Mouse (Mus musculus) ES-Bruce4 (cell line): ENCODE data around the gene Galm. TPM values are rescaled to one million over a fixed set of nuclear protein-coding genes. Genes with fewer than 3 reads are reported as not detected.
A peak's percentile ranks its signal among the peaks of the same experiment; 100 is the strongest.
"Not testable (repeated sequence)": the region's sequence is repeated elsewhere in the genome, so short reads cannot be mapped to it uniquely, and the experiment has no call there.

Experiments
- H3K27ac ChIP-seq: 2 replicates; pipeline ENCODE4 v1.5.1; 2012; ENCODE audit warnings: low read length, inconsistent platforms; ENCODE audit not compliant: insufficient read depth
- H3K27me3 ChIP-seq: 2 replicates; pipeline ENCODE4 v1.6.1; 2012; ENCODE audit warnings: mild to moderate bottlenecking, low read length, inconsistent platforms; ENCODE audit not compliant: control insufficient read depth, poor library complexity, insufficient read depth, severe bottlenecking
- H3K36me3 ChIP-seq: 2 replicates; pipeline ENCODE4 v1.6.1; 2012; ENCODE audit warnings: inconsistent platforms, mild to moderate bottlenecking, low read length, moderate library complexity; ENCODE audit not compliant: control insufficient read depth, poor library complexity, insufficient read depth, severe bottlenecking
- H3K4me1 ChIP-seq: one replicate; pipeline ENCODE4 v1.8.1; 2011; ENCODE audit warnings: low read length; ENCODE audit not compliant: control insufficient read depth, insufficient read depth
- H3K4me3 ChIP-seq: 2 replicates; pipeline ENCODE4 v1.5.1; 2011; ENCODE audit warnings: low read depth, mild to moderate bottlenecking, low read length
- H3K9ac ChIP-seq: 2 replicates; pipeline ENCODE4 v1.6.1; 2012; ENCODE audit warnings: low read depth, mild to moderate bottlenecking, inconsistent platforms; ENCODE audit not compliant: poor library complexity, severe bottlenecking
- H3K9me3 ChIP-seq: replicated peaks from 2 replicates; pipeline ENCODE4 v1.6.1; 2012; ENCODE audit warnings: mild to moderate bottlenecking, low read length, inconsistent platforms; ENCODE audit not compliant: control insufficient read depth, poor library complexity, insufficient read depth, severe bottlenecking
- CTCF ChIP-seq: IDR thresholded peaks from one replicate; pipeline ENCODE4 v1.8.1; 2011; ENCODE audit warnings: low read depth, low read length
- EP300 ChIP-seq: IDR thresholded peaks from 2 replicates; pipeline ENCODE4 v1.6.1; 2011; ENCODE audit warnings: low read depth, low read length; ENCODE audit not compliant: insufficient read depth
- POLR2A ChIP-seq: IDR thresholded peaks from one replicate; pipeline ENCODE4 v1.8.1; 2011; ENCODE audit warnings: low read length; ENCODE audit not compliant: insufficient read depth
- polyA plus RNA-seq: library from polyadenylated mRNA; stranded (reverse); fragments of >200 nt; gene quantifications from 2 replicates; pipeline ENCODE4 v1.2.4, GENCODE M21; 2011; ENCODE audit warnings: low read depth; ENCODE audit not compliant: missing spikeins, insufficient read depth, insufficient read length

The Galm gene
- polyA plus RNA-seq, 1 experiment, result 15.1 TPM

GRCm38 (mm10) chr17:80221890-80222628, 94.8 kb downstream of the Galm start:
- H3K9me3 ChIP-seq, result no peaks in the 10 kb centered on the region
- no peaks in the 10 kb centered on the region for H3K4me1 ChIP-seq
- H3K27ac ChIP-seq, result no peak overlapping the region
- no peak for TF ChIP-seq POLR2A
- no peak for TF ChIP-seq CTCF
- no peak for TF ChIP-seq EP300
- no peaks in the 10 kb centered on the region; the same call in 1 of the 2 replicates for H3K27me3 ChIP-seq
- H3K9ac ChIP-seq, result no peak overlapping the region
- peaks cover 7% of the 10 kb centered on the region for H3K36me3 ChIP-seq
- no peak overlapping the region for H3K4me3 ChIP-seq

- peak overlapping the region; percentile 84 for H3K27ac ChIP-seq
These were observed 96.6 kb downstream of the Galm start for GRCm38 (mm10) chr17:80223829-80224228.

GRCm38 (mm10) chr17:80224326-80225116, 97.2 kb downstream of the Galm start, which contains the start of gene Gemin6:
Gemin6 (plus strand) TSS chr17:80224441.
- H3K27ac ChIP-seq, result peak within 1 kb of the TSS; percentile 85
- peak; percentile 84 for TF ChIP-seq POLR2A
- 0 out of 2 replicates have a peak, but pooled peaks have one; percentile 6 for TF ChIP-seq EP300
- TF ChIP-seq CTCF, result no peak
- peak within 1 kb of the TSS; percentile 94 for H3K9ac ChIP-seq
- peaks cover 27% of the 10 kb centered on the region for H3K36me3 ChIP-seq
- H3K9me3 ChIP-seq, result no peaks in the 10 kb centered on the region
- no peaks in the 10 kb centered on the region for H3K4me1 ChIP-seq
- peak within 1 kb of the TSS; percentile 95 for H3K4me3 ChIP-seq
- H3K27me3 ChIP-seq, result no peaks in the 10 kb centered on the region

More at GRCm38 (mm10) chr17:80223829-80224228, 96.6 kb downstream of the Galm start:
- Histone ChIP-seq H3K4me3 (peak overlapping the region; percentile 95), H3K9ac (peak overlapping the region; percentile 94), H3K4me1 (no peaks in the 10 kb centered on the region), H3K27me3 (no peaks in the 10 kb centered on the region; the same call in 1 of the 2 replicates), H3K9me3 (no peaks in the 10 kb centered on the region), H3K36me3 (peaks cover 21% of the 10 kb centered on the region)
- TF ChIP-seq POLR2A (no peak), CTCF (no peak), EP300 (no peak)

- H3K27ac ChIP-seq, result peak overlapping the region; percentile 85
- H3K27me3 ChIP-seq, H3K9me3 ChIP-seq, H3K4me1 ChIP-seq: not testable (repeated sequence)
- peak overlapping the region; percentile 94 for H3K9ac ChIP-seq
- H3K36me3 ChIP-seq, result peaks cover 27% of the 10 kb centered on the region
- peak overlapping the region; percentile 95 for H3K4me3 ChIP-seq
These were observed 97.9 kb downstream of the Galm start for GRCm38 (mm10) chr17:80225142-80225541.

GRCm38 (mm10) chr17:80229396-80229795, 102.1 kb downstream of the Galm start:
- TF ChIP-seq EP300 (no peak), POLR2A (no peak), CTCF (no peak)
- Histone ChIP-seq H3K27me3 (no peaks in the 10 kb centered on the region), H3K27ac (no peak overlapping the region), H3K4me3 (no peak overlapping the region), H3K36me3 (peaks cover 27% of the 10 kb centered on the region), H3K9me3 (no peaks in the 10 kb centered on the region), H3K9ac (no peak overlapping the region), H3K4me1 (peaks cover 4% of the 10 kb centered on the region)

- H3K27ac ChIP-seq, result no peak overlapping the region
- peaks cover 6% of the 10 kb centered on the region for H3K36me3 ChIP-seq
- no peaks in the 10 kb centered on the region for H3K27me3 ChIP-seq
- H3K9me3 ChIP-seq, result no peaks in the 10 kb centered on the region
- peaks cover 4% of the 10 kb centered on the region for H3K4me1 ChIP-seq
- no peak overlapping the region for H3K9ac ChIP-seq
- TF ChIP-seq POLR2A (no peak), EP300 (no peak), CTCF (no peak)
- H3K4me3 ChIP-seq, result no peak overlapping the region
These were observed 106.6 kb downstream of the Galm start for GRCm38 (mm10) chr17:80233844-80234243.
